Mouse (Mus musculus) brain, embryonic 14.5 days (tissue): ENCODE measurements around the gene Ntrk3. TPM values are rescaled to one million over a fixed set of nuclear protein-coding genes. Genes with fewer than 3 reads are reported as not detected.

Experiments used
- DNase-seq: peaks from one replicate; pipeline ENCODE4 v3.0.0-alpha.2; 2011; ENCODE audit warnings: low read depth
- CTCF ChIP-seq: fragments of 200-500 bp; IDR thresholded peaks from 2 replicates; pipeline ENCODE4 v1.5.1; 2012; ENCODE audit warnings: inconsistent platforms, mild to moderate bottlenecking, moderate library complexity, borderline replicate concordance; ENCODE audit not compliant: insufficient read depth, insufficient read length; ENCODE audit errors: extremely low read depth
- POLR2A ChIP-seq: fragments of 200-500 bp; IDR thresholded peaks from 2 replicates; pipeline ENCODE4 v1.6.1; 2012; ENCODE audit warnings: mild to moderate bottlenecking, inconsistent platforms, borderline replicate concordance; ENCODE audit not compliant: poor library complexity, insufficient read depth, insufficient read length, severe bottlenecking; ENCODE audit errors: extremely low read depth
- polyA plus RNA-seq: library from polyadenylated mRNA; depleted of rRNA; stranded (reverse); fragments of >200 nt; gene quantifications from 2 replicates; pipeline ENCODE4 v1.2.3, GENCODE M21; 2012

Gene Ntrk3
- polyA plus RNA-seq, 1 experiment, result 49.7 TPM

DNA sequence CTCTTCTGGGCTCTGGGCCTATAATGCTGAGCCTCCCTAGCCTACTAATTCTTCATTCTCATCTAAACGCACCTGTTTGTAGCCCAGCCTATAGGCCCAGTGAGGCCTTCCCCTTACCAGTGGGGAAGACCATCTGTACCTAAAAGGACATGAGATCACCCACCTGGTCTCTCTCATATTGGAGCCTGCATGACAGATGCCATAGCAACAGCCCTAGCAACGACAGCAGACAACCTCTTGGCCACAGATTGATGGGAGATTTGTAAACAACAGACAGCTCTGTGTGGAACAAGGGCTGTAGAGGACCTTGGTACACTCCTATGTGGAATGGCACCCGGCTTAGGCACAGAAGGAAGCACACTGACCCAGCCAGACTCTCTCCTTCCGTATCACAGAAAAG lies 195.3 kb downstream of the Ntrk3 start:
- DNase-seq, result peak; percentile 38
- TF ChIP-seq CTCF (no peak), POLR2A (no peak)

DNA sequence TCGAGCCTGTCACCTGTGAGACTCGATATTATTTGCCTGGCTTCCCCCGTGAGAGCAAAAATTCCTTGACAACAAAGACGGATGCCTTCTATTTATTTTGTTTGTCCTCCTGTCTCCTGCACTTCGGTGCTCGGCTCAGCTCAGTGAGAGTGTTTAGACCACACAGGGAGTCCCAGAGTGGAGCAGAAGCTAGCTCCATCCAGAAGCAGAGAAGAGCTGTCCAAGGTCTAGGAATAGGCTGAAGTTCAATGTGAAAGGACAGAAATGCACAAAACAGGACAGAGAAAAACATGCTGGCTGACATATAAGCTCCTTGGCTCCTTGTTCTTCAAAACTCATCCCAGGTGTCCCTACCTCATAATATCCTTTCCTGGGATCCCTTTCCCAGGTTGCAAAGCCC lies 207.5 kb downstream of the Ntrk3 start:
- no peak for DNase-seq
- TF ChIP-seq CTCF (no peak), POLR2A (no peak)

DNA sequence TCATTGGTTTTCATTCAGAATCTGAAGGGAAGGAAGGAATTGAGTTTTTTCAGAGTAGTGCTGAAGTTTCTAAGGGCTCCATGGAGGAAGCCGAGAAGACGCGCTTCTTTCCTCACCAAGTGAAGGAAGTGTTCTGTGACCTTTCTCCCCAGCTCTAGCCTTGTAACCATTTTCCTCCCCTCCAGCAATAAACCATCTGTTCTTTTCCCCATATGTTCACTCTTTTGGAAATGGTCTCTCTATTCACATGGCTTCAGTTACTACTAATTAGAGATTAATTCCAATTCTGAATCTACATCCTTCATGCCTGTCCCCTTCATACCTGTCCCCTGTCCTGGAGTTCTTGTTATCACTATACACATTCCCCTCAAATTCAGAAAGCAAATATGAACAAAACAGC lies 209.8 kb downstream of the Ntrk3 start:
- no peak for TF ChIP-seq CTCF
- TF ChIP-seq POLR2A, result no peak
- no peak for DNase-seq

DNA sequence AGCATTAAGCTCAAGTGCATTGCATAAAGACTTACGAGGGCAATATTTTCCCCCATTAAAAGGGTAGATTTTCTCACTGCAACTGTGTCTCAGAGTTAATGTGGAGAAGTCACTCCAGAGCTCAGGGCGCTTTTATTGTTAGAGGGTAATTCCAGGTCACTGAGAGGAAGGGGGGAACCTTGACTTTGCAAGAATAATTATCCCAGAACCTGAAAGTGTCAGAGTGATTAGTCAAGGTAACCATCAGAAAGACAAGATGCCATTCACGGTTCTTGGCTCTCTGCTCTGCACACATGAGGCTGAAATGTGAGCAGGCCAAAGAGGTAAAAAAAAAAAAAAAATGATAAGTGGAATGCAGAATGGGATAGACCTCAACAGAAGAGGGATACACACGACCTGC lies 210.2 kb downstream of the Ntrk3 start:
- TF ChIP-seq CTCF (no peak), POLR2A (no peak)
- peak; percentile 39 for DNase-seq

DNA sequence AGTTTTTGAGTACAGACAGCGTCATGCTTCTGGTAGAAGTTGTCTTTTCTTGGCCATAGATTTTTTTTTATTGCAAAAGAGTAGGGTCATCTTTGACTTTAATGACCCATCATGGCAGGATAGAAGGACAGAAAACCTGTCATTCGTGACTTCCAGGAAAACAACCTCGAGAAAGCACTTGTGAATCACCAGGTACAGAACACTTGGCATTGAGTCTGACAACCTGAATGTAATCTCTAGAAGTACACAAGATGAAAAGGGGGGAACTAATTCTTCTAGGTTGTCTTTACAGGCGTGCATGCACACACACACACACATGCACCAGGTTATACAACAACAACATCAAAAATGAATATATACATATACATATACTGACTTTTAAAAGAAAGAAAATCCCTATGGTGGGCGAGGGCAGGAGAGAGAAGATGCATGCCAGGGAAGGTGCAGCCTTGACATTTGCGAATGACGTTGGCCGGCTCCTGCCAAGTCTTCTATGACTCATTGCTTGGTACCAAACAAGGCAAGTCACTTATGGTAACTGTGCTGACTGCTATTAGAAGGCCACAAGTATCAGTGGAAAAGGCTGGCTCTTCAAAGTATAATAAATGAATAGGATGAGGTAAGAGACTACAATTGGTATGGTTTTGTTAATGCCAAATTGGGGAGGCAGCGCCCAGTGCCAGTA lies 217.4 kb downstream of the Ntrk3 start:
- no peak for DNase-seq
- TF ChIP-seq POLR2A (no peak), CTCF (no peak)

DNA sequence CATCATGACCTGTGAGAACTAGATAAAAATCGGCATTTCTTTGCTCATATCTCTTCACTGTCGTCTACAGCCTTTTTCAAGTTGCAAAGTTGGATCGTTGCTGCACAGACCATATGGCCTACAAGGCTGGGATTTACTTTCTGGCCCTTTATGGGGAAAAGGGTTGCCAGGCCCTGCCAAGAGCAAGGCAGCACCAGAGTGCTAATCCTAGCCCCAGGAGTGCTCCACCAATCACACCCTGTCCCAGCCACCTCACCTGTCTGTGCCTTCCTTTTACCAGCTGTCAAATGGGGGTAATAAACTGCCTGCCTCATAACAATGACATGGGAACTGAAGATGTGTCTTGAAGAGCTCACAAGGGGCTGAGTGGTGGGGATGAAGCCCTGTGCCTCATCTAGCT lies 218.1 kb downstream of the Ntrk3 start:
- DNase-seq, result no peak
- no peak for TF ChIP-seq CTCF
- TF ChIP-seq POLR2A, result no peak

DNA sequence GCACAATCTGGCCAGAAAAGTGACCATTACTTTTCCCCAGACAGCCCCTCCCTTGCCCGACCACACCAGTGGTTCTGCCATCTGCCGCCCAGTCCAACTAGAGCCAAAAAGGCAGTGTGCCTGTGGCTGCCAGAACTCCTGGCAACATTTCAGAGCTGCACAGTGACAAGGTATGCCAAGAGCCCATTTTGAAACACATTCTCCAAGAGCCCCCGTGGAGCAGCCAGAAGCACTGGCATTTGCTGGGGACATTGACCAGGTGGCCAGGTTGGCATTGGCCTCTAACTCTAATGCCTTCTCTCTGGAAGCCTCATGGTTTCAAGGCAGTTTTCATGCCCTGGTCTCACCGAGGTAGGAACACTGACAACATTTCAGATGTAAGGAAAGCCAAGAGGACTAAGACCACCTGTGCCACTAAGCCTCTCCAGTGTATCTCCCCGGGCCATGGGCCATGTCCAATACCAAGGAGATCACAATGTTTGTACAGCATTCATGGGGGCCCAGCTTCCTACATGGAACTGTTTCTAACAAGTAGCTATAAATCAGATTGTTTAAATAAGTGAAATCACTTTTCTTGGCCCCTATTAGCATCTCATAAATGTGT lies 218.9 kb downstream of the Ntrk3 start:
- TF ChIP-seq CTCF, result no peak
- TF ChIP-seq POLR2A, result no peak

DNA sequence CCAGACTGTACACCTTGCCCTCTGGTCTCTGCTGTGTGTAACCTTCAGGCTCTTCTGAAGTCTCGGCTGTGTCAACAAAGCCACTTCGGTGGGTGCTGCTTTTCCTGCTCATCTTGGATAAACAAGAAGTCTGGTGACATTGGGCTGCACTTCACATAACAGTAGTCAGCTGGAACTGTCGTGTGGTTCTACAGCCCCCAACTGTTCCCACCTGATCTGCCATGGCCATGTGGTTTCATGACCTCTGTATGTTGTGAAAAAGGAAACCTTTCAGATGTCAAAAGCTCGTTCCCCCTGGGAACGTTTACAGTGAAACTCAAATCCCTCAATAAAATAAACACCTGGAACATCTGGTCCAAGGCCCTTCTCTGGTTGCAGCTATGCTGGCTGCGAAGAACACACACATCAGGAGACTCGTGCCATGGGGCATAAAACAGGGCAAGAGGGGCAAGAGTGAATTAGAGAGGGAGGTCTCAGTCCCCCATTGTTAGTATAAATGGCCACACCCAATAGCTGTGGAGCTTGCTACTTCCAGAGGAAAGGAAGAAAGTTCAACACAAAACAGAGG lies 222.7 kb downstream of the Ntrk3 start:
- no peak for DNase-seq
- TF ChIP-seq CTCF (no peak), POLR2A (no peak)

More for the DNA sequence above, 218.9 kb downstream of the Ntrk3 start:
- DNase-seq, result peak; percentile 50

DNA sequence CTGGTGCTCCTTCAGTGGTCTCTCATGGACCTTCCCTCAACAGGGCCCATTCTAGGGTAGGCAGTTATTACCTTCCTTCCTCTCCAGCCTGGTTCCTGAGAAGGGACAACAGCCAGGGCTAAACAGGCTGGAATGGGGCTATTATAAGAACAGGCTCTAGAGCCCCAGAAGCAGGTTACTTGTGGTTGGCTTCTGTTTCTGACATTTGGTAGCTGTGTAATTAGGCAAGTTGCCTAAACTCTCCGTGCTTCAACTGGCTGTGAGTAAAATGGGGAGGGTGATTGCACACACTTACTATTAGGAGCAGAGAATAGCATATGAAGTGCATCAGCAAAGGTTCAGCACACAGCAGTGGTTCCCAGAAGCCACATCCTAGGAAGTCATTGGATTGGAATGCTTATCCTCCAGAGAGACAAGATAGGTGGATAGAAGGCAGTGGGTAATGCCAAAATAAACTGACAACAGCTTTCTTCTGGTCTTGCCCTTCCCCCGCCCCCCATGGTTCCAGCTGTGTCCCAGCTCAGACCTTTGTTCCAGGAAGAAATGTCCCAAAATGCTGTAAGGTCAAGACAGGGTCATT lies 230.7 kb downstream of the Ntrk3 start:
- TF ChIP-seq CTCF, result no peak
- DNase-seq, result peak; percentile 49

DNA sequence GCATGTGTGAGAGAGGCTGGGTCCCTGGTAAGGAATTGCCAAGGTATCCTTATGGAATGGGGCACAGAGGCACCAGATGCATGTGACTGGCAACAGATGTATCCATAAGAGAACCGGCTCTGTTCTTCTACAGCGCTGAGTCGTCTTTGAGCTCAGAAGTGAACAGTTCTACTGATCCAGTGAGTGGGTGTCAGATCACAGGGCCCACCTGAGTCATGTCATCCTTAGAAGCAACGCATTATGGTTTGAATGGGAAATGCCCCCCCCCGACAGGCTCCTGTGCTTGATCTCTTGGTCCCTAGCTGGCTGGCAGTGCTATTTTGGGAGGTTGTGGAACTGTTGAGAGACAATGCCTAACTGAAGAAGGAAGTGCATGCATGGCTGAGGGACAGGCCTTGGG lies 236.9 kb downstream of the Ntrk3 start:
- no peak for DNase-seq
- TF ChIP-seq POLR2A, result no peak
- no peak for TF ChIP-seq CTCF

DNA sequence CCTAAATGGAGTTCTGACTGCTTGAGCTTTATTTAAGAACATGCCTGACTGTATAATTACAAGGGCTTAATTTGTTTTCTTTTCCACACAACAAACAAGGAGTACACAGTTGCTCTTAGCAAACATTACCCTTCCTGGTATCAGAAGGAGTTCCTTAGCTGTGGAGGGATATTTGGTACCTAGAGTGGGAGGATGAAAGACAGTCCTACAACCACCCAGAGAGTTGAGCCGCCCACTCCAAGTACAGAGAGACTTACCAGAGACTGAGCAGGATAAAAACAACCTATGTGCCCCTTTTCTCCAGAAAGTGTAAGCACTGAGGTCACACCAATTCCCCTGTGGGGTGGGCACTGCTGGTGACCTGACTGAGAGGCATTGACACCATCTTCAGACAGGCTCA lies 237.8 kb downstream of the Ntrk3 start:
- DNase-seq, result no peak
- TF ChIP-seq CTCF (no peak), POLR2A (no peak)

DNA sequence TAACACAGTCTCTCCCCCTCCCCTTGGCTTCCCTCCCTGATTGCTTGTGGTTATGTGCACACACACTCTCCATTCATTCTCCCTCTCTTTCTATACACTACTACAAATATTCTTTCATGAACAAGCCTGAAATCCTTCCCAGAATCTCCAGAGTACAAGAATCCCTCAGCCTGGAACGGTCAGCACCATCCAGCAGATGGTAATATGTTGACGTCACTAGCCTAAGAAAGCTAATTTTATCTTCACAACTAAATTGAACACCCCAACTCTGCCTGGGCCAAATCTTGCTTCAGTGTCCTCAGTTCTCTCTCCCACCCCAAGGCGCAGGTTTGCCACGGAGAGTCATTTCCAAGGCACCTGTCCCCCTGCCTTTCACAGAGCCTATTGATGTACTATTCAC lies 239.5 kb downstream of the Ntrk3 start:
- DNase-seq, result no peak
- TF ChIP-seq CTCF, result no peak
- no peak for TF ChIP-seq POLR2A
